Mouse (Mus musculus) ES-Bruce4 (cell line): Measurements from ENCODE around the gene March6. TPM values are rescaled to one million over a fixed set of nuclear protein-coding genes. Genes with fewer than 3 reads are reported as not detected.

Source experiments
- H3K27ac ChIP-seq: 2 replicates; pipeline ENCODE4 v1.5.1; 2012; ENCODE audit warnings: low read length, inconsistent platforms; ENCODE audit not compliant: insufficient read depth
- H3K27me3 ChIP-seq: 2 replicates; pipeline ENCODE4 v1.6.1; 2012; ENCODE audit warnings: mild to moderate bottlenecking, low read length, inconsistent platforms; ENCODE audit not compliant: control insufficient read depth, poor library complexity, insufficient read depth, severe bottlenecking
- H3K36me3 ChIP-seq: 2 replicates; pipeline ENCODE4 v1.6.1; 2012; ENCODE audit warnings: inconsistent platforms, mild to moderate bottlenecking, low read length, moderate library complexity; ENCODE audit not compliant: control insufficient read depth, poor library complexity, insufficient read depth, severe bottlenecking
- H3K4me1 ChIP-seq: one replicate; pipeline ENCODE4 v1.8.1; 2011; ENCODE audit warnings: low read length; ENCODE audit not compliant: control insufficient read depth, insufficient read depth
- H3K4me3 ChIP-seq: 2 replicates; pipeline ENCODE4 v1.5.1; 2011; ENCODE audit warnings: low read depth, mild to moderate bottlenecking, low read length
- H3K9ac ChIP-seq: 2 replicates; pipeline ENCODE4 v1.6.1; 2012; ENCODE audit warnings: low read depth, mild to moderate bottlenecking, inconsistent platforms; ENCODE audit not compliant: poor library complexity, severe bottlenecking
- H3K9me3 ChIP-seq: replicated peaks from 2 replicates; pipeline ENCODE4 v1.6.1; 2012; ENCODE audit warnings: mild to moderate bottlenecking, low read length, inconsistent platforms; ENCODE audit not compliant: control insufficient read depth, poor library complexity, insufficient read depth, severe bottlenecking
- CTCF ChIP-seq: IDR thresholded peaks from one replicate; pipeline ENCODE4 v1.8.1; 2011; ENCODE audit warnings: low read depth, low read length
- EP300 ChIP-seq: IDR thresholded peaks from 2 replicates; pipeline ENCODE4 v1.6.1; 2011; ENCODE audit warnings: low read depth, low read length; ENCODE audit not compliant: insufficient read depth
- POLR2A ChIP-seq: IDR thresholded peaks from one replicate; pipeline ENCODE4 v1.8.1; 2011; ENCODE audit warnings: low read length; ENCODE audit not compliant: insufficient read depth
- polyA plus RNA-seq: library from polyadenylated mRNA; stranded (reverse); fragments of >200 nt; gene quantifications from 2 replicates; pipeline ENCODE4 v1.2.4, GENCODE M21; 2011; ENCODE audit warnings: low read depth; ENCODE audit not compliant: missing spikeins, insufficient read depth, insufficient read length

March6 gene
- polyA plus RNA-seq, 1 experiment: 54.0 TPM

DNA sequence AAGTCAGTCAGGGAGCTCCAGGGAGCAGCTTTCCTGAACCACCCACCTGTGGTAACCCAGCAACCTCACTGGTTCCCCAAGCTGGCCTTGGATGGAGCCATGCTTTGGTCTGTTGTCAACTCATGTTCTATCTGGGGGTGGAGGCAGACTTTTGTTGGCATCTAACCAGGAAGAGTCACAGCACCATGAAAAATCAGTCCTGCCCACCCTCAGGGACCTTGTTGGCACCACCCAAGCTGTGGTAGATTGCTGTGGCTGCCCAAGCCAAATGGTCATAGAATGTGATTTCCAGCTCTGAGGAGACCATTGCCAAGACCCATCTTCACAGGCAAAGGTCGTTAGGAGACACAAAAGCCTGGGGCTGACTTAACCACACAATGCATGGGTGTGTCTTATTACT, 94.8 kb downstream of the March6 start:
- Histone ChIP-seq H3K4me3 (no peak overlapping the region), H3K4me1 (no peaks in the 10 kb centered on the region), H3K36me3 (no peaks in the 10 kb centered on the region), H3K9me3 (no peaks in the 10 kb centered on the region), H3K9ac (no peak overlapping the region), H3K27me3 (no peaks in the 10 kb centered on the region), H3K27ac (no peak overlapping the region)
- TF ChIP-seq CTCF: no peak
- TF ChIP-seq POLR2A: no peak
- no peak for TF ChIP-seq EP300

DNA sequence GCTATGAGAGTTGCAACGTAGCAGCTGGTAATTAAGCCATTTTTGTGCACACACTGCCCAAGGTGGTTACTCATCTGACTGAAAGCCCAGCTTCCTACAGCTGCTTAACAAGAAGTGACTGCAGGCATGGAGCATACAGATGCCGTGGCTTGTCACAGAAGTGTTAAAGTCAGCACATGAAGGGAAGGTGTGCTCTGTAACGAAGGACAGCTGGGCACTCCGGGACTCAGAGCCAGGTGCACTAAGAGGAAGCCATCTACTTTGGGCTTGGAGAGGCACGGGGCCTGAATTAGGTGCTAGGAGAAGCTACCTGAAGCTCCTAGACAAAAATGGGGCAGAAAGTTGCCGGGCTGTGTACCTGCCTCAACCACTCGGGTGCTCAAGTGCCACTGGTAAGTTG, 97.1 kb downstream of the March6 start:
- Histone ChIP-seq H3K27ac (no peak overlapping the region), H3K9me3 (no peaks in the 10 kb centered on the region), H3K4me3 (no peak overlapping the region), H3K4me1 (no peaks in the 10 kb centered on the region), H3K27me3 (no peaks in the 10 kb centered on the region), H3K36me3 (no peaks in the 10 kb centered on the region), H3K9ac (no peak overlapping the region)
- no peak for TF ChIP-seq EP300

DNA sequence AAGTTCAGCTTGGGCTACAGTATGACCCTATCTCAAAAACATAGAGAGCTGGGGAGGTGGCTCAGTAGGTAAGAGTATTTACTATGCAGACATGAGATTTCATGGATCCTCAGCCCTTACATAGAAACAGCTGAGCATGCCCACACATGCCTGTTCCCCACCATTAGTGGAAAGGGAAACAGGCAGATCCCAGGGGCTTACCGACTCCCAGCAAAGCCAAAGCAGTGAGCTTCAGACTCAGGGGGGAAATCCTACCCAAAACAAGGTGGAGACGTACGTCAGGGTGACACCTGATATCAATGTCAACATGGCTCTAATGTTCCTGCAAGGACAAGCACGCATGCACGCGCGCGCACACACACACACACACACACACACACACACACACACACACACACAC, 99.0 kb downstream of the March6 start:
- TF ChIP-seq POLR2A: no peak
- TF ChIP-seq CTCF: no peak
- TF ChIP-seq EP300: no peak
- H3K27me3 ChIP-seq: no peaks in the 10 kb centered on the region
- no peaks in the 10 kb centered on the region for H3K36me3 ChIP-seq
- no peak overlapping the region for H3K4me3 ChIP-seq
- H3K9ac ChIP-seq: no peak overlapping the region
- H3K4me1 ChIP-seq: no peaks in the 10 kb centered on the region
- no peak overlapping the region for H3K27ac ChIP-seq
- no peaks in the 10 kb centered on the region for H3K9me3 ChIP-seq

DNA sequence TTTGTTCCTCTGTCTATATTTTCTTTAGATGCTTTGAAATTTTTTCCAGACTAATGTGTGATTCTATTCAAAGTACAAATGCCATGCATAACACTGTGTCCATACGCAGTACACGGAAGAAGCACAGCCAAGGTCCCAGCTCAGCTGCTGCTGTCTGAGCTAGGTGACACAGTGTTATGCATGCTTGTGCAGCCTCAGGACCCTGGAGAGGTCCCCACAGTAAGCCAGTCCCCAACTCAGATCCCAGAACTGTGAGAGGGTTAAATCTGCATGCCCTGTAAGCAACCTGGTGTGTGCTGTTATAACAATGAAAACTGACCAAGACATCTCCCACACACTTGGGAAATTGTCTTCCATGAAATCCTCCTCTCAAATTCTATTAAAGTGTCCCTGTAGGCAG, 100.8 kb downstream of the March6 start:
- H3K9ac ChIP-seq: no peak overlapping the region
- no peaks in the 10 kb centered on the region for H3K27me3 ChIP-seq
- H3K27ac ChIP-seq: no peak overlapping the region
- H3K36me3 ChIP-seq: no peaks in the 10 kb centered on the region
- H3K9me3 ChIP-seq: no peaks in the 10 kb centered on the region
- no peak for TF ChIP-seq CTCF
- no peak for TF ChIP-seq POLR2A
- no peak for TF ChIP-seq EP300
- H3K4me1 ChIP-seq: no peaks in the 10 kb centered on the region
- no peak overlapping the region for H3K4me3 ChIP-seq

DNA sequence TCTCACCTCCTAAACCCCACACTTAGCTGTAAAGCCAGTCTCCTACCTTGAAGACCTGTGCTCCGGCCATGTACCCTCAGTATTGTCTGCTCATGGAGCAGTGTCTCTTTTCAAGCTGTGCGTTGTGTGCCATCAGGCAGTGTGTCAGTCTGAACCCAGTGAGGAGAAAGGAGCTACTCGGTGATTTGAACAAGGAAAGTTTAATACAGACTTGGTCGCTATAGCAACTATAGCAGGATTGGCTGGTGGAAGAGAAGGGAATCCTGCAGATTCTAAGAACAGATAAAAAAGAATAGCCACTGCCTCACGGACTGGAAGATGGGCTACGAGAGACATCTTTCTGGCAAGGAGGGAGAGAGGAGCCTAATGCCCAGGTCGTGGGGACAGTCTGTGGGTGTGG, 101.4 kb downstream of the March6 start:
- Histone ChIP-seq H3K27ac (no peak overlapping the region), H3K9me3 (no peaks in the 10 kb centered on the region), H3K4me3 (no peak overlapping the region), H3K4me1 (no peaks in the 10 kb centered on the region), H3K9ac (no peak overlapping the region), H3K27me3 (no peaks in the 10 kb centered on the region), H3K36me3 (no peaks in the 10 kb centered on the region)
- no peak for TF ChIP-seq POLR2A
- TF ChIP-seq CTCF: no peak
- no peak for TF ChIP-seq EP300

DNA sequence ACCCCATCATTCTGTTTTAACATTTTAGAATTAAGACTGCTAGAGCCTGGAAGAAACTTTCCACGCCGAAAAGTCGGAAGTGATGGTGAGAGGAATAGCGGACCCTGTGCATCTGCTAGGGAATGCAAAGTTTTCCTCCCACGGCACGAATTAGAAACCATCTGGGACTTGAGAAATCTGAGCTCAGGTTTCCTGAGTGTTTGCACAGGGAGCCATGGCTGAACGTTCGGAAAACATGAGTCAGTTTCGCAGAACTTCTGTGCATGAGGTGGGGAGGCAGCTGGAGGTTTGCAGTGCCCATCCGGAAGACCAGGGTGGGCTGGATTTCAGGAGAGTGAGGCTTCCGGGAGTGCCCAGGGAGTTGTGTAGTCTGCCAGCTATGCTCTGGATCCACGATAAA, 102.3 kb downstream of the March6 start:
- no peak for TF ChIP-seq POLR2A
- TF ChIP-seq EP300: no peak
- no peak for TF ChIP-seq CTCF
- Histone ChIP-seq H3K36me3 (no peaks in the 10 kb centered on the region), H3K9ac (no peak overlapping the region), H3K4me1 (no peaks in the 10 kb centered on the region), H3K27me3 (no peaks in the 10 kb centered on the region), H3K9me3 (no peaks in the 10 kb centered on the region), H3K27ac (no peak overlapping the region), H3K4me3 (no peak overlapping the region)

DNA sequence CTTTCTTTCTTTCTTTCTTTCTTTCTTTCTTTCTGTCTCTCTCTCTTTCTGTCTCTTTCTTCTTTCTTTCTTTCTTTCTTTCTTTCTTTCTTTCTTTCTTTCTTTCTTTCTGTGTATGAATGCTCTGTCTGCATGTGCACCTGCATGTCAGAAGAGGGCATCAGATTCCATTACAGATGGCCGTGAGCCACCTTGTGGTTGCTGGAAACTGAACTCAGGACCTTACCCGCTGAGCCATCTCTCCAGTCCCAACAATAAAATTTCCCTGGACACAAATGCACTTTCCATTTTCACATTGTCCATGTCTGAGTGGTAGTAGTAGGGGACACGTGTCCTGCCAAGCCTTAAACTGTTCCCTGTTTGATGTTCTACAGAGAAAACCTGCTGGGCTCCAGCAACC, 103.5 kb downstream of the March6 start:
- H3K4me3 ChIP-seq: no peak overlapping the region
- no peaks in the 10 kb centered on the region for H3K9me3 ChIP-seq
- no peak overlapping the region for H3K27ac ChIP-seq
- TF ChIP-seq CTCF (peak; percentile 20), EP300 (no peak)
- no peaks in the 10 kb centered on the region for H3K36me3 ChIP-seq
- no peak overlapping the region for H3K9ac ChIP-seq
- no peaks in the 10 kb centered on the region for H3K4me1 ChIP-seq
- no peaks in the 10 kb centered on the region for H3K27me3 ChIP-seq
